Mouse (Mus musculus): ENCODE results near the gene Lman1l. TPM values are rescaled to one million over a fixed set of nuclear protein-coding genes. Genes with fewer than 3 reads are reported as not detected.

Gene Lman1l
- total RNA-seq, 1 experiment from 2014 or later = not detected

DNA sequence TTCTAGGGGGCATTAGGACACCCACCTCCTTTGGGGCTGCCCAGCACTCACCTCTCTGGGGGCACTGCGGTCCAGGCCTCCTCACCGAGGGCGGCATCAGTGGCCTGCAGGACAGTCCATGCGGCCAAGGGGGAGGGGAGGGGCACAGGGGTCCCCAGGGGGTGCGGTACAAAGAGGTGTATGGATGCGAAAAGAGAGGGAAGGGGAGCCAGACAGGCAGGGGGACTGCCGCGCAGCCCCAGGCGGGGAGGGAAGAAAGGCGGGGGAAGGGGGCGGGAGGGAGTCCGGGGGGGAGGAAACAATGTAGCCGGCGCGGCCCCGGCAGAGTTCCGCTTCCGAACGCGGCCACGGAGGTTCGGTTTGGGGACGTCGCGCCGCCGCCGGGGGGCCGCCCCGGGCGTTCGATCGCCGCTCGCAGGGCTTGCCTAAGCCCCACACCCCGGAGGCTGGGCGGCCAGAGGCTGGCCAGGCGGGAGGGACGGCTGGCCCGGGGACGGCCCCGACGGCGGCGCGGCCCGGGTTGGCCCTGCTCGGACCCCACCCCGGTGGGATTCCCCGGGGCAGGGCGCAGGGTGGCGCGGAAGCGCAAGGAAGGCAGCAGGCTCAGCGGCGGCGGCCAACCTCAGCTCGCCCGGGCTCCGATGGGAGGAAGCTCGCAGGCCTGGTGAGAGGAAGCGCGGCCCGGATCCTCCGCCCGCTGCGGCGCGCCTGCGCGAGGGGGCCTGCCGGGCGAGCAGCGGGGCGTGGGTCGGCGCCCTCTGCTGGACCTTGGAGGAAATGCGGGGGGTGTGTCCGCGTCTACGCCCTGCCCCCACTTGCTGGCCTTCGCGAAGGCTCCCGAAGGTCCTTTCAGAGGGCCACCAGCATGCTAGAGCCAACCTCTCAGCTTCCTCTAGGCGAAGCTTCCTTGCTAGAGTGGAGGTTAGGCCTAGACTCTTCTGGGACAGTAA, 24.6 kb upstream of the Lman1l start:
- DNase-seq = peak; percentile 97

DNA sequence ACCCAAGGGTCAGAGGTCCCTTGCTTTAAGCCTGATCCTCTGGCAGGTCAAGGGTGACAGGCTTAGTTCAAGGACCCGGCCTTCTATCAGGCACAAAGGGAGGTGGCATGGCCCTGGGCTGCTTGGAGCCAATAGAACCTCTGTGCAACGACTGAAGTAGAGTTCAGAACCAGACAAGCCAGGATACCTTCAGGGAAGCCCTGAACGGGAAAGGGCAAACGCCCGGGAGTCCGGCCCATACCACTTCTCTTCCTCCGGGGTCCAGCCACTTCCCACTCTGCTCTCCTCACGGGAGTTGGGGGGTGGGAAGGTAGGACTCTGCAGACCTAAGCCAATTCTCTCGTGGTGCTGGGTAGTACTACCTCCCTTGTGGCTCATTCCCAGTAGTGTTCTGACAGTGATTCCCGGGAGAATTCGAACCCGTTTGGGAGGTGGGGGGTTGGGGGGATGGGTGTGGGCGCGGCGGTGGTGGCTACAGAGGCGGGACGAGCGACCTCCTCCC, 23.9 kb upstream of the Lman1l start:
- DNase-seq = peak; percentile 43

DNA sequence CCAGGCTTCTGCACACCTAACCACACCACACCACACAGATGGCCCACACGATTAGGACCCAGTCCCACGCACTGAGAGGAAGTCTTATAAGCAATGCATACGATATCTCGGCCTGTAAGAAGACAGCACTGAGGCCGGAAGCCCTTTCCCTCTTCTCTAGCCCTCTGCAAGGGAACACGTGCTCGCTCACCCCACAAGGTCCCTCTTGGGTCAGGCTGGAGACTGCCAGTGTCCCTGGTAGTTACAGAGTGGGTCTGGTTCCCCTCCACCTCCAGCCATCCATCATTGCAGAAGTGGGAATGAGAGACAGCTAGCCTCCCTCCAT, 23.2 kb upstream of the Lman1l start:
- no peak for DNase-seq

DNA sequence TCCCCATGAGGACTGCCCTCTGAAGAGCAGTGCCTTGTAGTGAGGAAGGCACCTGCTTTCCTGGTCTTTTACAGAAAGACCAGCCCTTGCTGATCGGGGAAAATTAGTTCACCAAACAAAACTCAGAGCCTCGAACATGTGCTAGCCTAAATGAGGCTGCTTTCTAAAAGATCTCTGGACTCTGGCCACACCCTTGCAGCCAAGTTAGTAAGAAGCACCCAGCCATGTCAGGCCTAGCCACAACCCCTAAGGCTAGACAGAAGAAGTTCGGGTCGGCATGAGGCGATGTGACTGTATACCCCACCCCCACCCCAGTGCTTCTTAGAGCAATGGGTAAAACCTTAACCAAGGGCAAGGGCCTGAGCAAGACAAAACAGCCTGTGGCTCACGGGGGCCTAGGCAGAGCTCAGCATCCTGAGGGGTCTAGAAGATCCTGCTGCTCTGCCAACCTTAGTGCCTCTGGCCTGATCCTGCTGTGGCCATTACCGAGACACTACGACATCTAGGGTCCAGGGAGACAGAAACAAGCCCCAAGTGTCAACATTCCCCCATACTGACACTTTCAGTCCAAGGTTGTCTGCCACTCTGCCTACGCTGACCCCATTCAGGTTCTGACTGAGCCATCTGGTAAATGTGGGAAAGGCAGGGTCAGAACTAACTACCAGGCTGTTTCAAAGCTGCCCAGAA, 22.7 kb upstream of the Lman1l start:
- DNase-seq = no peak

DNA sequence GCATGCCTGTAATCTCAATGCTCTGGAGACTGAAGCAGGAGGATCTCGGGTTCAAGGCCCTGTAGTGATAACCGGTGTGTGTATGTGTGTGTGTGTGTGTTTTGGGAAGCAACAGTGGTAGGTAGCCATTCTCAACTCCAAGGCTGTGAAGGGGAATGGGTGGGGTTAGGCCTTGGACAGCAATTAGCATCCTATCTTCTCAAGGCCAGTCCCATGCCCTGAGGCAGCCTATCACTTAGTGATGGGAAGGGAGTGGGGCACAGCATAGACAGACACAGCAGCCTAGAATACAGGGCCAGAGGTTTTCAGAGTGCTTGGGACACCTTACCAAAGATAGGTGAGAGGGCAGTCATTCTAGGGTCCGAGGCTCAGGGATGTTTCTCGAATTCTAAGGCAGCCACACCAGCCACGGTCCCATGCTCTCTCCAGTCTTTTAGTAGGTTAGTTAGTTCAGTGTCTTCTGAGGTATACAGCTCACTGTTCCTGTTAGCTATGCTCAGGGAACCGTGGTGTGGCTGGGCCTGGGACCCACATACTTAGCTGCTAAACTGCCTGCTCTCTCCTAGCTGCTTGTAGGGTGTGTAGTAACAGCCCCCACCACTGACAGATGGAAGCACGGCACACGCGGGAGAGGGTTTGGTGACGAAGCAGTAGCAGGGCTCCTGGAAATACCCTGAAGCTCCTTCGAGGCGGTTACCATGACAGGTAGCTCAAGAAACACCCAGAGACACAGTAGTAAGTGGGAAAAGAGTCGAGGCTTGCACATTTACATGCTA, 21.4 kb upstream of the Lman1l start:
- DNase-seq = no peak

DNA sequence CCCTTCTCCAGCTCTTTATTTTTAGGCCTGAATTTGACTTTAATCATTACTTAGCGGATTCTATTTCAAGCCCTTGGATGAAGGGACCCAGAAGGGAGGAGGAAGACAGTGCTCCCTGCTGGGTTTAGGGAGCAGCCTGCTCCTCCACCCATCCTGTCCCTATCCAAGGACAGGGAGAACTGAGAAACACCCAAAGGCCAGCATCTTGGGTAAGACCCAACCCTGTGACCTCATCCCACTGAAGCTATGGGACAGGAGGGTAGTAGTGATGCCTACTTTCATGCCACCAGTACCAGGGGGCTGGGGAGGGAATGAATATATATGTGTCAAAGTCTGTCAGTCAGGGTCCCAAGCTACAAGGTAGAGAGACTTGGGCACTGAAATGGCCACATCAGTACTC, 20.4 kb upstream of the Lman1l start:
- no peak for DNase-seq

DNA sequence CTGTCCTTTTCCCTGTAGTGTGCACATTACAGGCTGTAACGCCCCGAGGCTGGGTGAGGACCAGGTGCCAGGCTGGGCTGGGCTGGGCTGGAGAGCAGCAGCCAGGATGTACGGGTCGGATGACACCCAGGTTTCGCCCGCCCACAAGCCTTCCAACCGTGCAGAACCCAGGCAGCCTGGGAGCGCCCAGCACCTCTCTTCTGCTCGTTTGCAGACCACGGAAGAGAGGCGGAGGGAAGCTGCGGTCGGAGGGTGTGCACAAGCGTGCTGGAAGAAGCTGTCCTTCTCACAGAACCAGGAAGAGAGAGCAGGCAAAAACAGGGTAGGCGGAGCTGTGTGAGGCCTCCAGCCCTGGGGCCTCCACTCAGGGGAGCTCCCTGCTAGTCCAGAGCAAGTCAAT, 19.8 kb upstream of the Lman1l start:
- DNase-seq = peak; percentile 76

DNA sequence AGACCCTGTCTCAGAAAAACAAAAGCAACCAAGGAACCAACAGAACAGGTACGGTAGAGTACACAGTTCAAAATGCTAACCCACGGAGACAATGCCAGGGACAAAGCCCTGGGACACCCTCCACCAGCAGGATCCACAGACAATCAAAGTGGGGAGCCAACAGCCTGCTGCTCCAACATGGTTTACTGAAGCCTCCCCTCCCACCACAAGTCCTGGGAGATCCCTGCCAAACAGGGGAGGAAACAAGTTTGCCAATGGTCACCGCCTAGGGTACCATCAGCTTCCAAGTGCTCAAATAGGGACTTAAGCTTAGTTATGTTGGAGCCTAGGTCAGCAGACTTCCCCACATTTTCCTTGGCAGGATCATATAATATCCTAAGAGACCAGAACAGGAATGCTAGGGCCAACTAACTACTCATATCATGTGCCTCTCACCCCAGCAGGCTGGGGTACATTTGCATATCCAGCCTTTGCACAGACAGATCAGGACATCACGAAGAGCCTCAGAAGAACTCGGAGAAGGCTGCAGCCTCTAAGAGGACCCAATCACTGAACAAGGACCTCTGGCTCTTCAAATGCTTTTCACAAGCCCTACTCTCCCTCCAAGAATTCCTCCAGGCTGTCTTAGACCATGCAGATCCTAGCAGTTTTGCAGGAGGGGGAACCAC, 19.2 kb upstream of the Lman1l start:
- DNase-seq = no peak

DNA sequence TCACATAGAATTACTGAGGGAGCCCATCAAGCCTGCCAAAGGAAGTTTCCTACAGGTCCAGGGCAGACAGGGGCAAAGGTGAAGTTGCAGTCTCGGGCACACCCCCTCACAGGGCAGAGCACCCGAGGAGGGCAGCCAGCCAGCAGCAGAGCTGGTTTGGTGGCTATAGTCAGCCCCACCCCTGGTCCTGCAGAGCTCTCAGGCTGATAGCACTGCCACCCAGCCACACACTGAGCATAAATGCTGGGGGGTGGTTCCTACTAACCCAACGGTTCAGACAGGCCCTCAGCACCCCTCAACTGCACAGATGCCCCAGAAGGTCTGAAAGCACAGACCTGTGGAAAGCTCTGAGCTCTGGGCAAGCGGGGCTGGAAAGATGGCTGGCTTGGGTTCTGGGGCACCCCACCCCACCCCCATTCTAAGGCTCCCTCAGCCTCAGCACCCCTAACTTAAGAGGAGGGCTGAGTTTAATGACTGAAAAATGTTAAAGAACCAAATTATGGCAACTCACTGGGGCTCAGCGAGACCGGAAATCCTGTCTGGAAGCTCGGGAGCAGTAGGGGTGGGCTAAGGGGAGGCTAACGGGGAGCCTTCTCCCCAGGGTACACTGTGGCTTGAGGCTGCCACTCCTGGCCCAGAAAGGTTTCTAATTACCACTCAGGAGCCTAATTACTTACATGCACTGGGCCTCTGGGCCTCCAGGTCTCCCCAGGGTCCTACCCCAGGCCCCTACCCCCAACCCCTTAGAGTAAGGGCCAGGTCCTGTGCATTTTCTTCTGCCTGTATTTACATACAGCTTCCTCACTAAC, 18.3 kb upstream of the Lman1l start:
- peak; percentile 63 for DNase-seq

DNA sequence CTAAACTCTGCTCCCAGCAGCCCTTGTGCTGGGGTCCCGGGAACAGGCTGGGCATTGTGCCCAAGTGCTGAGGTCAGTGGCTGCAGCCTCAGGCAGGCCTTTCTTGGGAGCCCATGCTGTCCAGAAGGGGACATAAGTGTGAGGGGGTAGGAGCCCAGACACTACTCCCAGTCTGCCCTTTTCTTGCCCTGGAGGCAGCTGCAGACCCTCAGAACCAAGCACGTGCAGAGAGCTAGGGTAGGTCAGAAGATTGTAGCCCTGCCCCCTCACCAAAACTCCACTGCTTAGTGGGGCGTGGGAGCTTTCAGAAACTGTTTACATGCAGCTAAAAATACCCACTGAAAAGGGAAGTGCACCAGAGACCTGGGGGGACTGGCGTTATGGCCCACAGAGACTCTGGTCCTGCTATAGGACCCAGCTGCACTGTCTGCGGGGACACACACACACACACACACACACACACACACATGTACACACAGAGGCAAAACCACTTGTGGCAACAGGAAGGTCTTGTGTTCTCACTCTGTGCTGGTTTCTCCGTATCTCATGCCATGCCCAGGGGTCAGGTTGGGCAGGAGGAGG, 17.3 kb upstream of the Lman1l start:
- DNase-seq = peak; percentile 78

DNA sequence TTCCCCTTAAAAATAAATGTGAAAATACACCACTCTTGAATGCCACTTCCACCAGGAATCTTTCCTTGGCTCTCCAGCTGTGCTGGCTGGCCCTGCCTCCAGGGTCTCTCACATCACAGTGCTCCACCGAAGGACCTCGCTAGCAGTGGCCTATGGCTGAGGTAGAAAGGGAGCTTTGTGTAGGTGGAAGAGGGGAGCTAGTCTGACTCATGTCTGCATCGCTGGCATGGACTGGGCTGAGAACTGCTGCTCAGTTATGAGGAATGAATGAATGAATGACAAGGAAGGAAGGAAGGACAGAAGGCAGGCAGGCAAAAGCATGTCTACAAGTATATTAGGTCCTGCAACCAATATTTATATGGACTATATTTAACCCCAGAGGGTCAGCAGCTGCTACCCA, 16.7 kb upstream of the Lman1l start:
- no peak for DNase-seq

DNA sequence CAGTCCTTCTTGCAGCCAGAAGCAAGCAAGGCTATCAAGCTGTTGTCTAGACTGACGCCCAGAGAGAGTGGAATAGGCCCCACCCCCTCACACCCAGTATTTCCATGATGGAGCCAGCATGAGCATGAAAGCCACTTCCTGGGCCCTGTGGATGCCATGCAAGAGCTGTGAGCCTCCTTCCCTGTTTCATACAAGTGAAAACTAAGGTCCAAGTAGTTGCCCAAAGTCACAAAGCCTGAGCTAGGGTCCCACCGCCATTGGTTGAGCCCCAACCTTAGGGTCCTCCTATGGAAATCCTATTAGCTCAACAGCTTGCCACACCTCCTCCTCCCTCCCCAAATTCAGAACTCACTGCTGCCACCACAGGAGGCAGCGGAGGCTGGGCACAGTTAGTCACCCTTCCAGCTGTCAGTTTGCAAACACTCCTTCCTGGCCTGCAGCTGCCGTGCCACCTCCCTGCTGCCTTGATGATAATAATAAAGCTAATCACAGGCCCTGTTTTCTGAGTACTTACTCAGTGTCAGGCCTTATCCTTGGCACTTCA, 13.0 kb upstream of the Lman1l start:
- peak; percentile 52 for DNase-seq

DNA sequence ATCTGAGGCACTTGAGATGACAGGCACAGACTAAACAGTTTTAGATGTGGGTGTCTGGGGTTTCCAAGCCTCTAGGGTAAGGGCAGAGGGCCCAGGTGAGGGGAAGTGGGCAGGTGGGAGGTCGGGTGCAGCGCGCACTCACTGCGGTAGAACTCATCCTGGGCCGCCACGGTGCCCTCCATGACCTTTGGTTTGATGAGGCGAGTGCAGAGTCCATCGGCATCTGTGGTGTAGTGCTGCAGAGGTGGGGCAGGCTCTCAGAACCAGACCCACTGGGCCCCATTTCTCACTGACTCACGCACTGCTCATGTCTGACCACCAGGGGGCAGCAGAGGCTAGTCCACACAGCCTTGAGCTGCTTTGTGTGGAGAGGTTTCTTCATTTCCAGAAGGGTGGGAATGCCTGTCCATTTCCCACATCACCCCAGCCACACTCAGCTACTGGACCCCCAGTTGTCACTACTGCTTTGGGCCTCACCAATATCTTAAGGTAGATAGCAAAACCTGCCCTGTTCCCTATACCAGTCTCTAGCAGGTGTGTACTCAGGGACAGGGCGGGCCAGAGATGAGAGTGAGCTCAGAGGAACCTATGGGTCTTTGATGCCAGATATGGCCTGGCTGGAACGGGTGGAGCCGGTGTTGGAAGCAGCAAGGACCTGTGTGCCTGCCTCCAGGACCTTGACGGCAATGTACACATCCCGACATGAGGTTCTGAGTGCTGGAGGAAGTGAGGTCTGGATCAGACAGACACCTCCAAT, 8.7 kb upstream of the Lman1l start:
- peak; percentile 92 for DNase-seq

DNA sequence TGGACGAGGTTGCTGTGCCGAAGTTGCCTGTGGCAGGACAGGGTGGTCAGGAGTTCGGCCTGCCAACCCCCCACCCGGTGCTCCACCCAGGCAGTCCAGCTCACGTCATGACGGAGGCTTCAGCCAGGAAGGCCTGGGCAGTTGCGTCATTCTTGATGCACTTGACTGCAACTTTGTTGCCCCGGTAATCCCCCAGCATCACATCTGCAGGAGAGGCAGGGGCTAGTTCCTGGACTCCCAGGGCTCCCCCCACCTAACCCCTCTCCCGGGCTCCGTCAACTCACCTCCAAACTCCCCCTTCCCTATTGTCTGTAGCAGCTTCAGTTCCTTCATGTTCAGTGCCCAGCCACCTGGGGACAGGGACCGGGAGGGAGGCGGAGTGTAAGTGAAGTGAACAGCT, 8.1 kb upstream of the Lman1l start:
- DNase-seq = no peak

DNA sequence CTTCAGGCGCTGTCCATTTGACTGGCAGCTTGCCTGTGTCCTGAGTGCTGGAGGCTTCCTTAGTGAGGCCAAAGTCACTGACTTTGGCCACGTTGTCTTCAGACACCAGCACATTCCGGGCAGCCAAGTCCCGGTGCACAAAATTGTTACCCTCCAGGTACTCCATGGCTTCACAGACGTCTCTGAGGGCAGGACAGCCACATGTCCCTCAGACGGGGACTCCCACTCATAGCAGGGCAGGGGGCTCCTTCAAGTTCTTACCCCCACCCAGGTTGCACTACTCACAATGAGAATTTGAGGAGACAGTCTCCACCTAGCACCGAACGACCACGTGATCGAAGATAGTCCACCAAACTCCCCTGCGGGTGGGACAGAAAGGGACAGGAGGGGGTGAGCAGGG, 7.3 kb upstream of the Lman1l start:
- DNase-seq = no peak

DNA sequence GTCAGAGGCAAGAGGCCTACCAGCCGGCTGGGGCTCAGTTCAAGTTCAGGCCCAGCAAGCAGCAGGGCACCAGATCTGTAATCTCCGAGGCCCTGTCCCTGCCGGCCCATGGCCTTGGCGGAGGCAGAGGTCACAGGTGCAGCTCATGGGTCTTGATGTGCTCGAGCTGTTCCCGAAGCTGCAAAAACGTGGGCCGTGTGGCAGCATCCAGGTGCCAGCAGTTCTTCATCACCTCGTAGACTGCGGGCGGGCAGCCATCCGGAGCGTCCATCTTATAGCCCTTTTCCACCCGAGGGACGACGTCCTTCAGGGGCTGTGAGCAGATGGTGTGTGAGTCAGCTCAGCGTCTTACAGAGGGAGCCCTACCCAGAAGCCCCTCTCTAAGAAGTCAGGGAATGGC, 6.6 kb upstream of the Lman1l start:
- no peak for DNase-seq

DNA sequence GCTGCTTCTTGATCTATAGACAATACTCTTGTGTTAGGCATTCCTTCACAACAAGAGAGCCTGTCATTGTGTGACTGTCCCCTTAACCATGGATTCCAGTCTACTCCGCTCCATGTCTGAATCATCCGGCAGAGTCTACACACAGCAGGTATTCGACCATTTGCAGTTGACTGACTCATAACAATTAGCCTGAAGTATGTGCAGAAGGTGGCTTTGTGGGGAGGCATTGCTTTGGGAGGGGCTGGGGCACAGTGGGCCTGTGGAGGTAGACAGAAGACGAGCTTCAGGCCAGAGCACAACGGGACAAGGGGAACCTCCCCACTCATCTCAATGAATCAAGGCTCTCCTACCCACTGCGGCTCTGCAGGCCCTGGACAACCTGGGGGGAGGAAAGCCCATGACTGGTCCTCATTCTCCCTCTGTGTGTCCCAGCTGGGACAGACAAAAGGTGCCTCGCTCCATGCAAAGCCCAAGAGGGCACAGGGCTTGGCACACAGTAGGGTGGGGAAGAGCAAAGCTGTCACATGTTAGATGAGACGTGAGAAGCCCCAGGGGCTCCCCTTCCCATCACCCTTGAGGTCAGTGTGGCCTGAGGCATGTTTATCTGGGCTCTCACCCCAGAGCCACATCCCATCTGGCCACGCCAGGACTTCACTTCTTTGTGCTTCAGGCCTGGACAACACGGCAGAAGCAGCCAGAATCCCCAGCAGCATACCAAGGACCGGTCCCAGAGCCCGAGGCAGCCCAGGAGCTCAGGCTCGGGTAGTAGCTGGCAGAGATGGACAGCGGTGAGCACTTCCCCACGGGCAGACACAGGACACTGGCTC, 5.3 kb upstream of the Lman1l start:
- DNase-seq = no peak

DNA sequence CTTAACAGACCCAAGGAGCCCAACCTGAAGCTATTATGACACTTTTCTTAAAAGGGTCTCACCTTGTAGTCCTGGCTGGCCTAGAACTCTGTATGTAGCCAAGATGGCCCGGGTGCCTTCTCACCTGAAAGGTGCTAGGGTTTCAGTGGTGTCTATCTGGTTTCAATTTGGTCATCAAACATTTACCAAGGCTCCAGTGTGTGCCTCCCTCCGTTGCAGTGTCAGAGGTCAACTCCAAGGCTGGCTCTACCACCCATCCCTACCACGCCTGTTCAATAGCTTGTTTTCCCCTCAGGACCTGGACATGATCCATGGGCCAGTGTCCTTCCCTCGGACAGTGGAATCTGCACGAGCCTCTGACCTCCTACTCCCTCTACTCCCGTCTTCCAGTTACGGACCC, 3.7 kb upstream of the Lman1l start:
- no peak for DNase-seq

DNA sequence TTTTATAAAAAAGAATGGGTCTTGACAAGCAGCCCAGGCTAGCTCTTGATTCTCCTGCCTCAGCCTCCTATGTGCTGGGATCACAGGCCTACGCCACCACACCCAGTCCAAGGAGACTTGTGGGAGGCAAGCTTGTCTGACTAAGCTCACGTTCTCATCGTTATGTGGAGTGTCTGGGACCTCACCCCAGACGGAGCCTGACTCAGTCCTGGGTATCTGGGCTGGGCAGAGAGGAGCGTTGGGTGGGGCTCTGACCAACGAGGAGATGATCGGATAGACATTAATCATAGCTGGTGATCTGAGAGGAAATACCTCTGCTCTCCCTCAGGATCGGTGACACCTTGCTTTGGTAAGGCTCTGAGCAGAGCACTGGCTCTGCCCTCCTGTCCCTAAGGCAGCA, 1.7 kb downstream of the Lman1l start:
- no peak for DNase-seq

Measured in adrenal gland, postnatal 14 days (tissue).